Mouse (Mus musculus) liver, embryonic 14.5 days (tissue): ENCODE measurements around the gene Carmil1.

Source experiments
- CTCF ChIP-seq: IDR thresholded peaks from 2 replicates; pipeline ENCODE4 v1.5.1; 2016; ENCODE audit warnings: antibody characterized with exemption, low read depth, control low read depth
- EP300 ChIP-seq: IDR thresholded peaks from 2 replicates; pipeline ENCODE4 v1.6.1; 2016; ENCODE audit warnings: antibody characterized with exemption, low read depth

DNA sequence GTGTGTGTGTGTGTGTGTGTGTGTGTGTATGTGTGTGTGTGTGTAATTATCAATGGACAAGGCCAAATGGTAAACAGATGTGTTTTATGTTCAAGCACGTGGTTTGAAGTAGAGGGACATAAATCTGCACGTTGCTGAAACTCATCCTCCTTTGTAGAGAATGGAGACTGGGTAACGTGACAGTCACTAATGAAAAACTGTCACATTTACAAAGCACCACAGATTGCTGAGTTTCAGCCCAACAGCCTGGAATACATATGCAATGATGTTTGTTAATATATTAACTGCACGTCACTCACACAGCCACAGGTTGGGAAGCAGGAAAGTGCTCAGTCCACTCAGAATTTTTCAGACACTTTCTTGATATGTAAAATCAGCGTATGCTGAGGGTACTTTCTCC, 290.1 kb downstream of the Carmil1 start:
- TF ChIP-seq EP300 (no peak), CTCF (no peak)
